Mouse (Mus musculus) cerebellum, postnatal 36 days (tissue): Measurements from ENCODE around the gene Skap1.

Experiments
- DNase-seq, 2 experiments: peaks; one replicate each; pipeline ENCODE4 v3.0.0; 2021 to 2022; ENCODE audit warnings: mixed read lengths in 2 of 2

The Skap1 gene

GRCm38 (mm10) chr11:96637927-96638326, 173.5 kb downstream of the Skap1 start:
- no peak for DNase-seq

GRCm38 (mm10) chr11:96639805-96640204, 175.4 kb downstream of the Skap1 start:
- no peak for DNase-seq

- no peak for DNase-seq
These were observed 178.1 kb downstream of the Skap1 start for GRCm38 (mm10) chr11:96642173-96643140.

GRCm38 (mm10) chr11:96644969-96645368, 180.6 kb downstream of the Skap1 start:
- no peak for DNase-seq

- no peak for DNase-seq
These were observed 181.2 kb downstream of the Skap1 start for GRCm38 (mm10) chr11:96645538-96646037.

GRCm38 (mm10) chr11:96651848-96652247, 187.5 kb downstream of the Skap1 start:
- no peak for DNase-seq

GRCm38 (mm10) chr11:96653867-96654266, 189.5 kb downstream of the Skap1 start:
- DNase-seq: no peak

- DNase-seq: no peak
These were observed 194.0 kb downstream of the Skap1 start for GRCm38 (mm10) chr11:96658420-96658819.

GRCm38 (mm10) chr11:96666924-96667323, 202.5 kb downstream of the Skap1 start:
- DNase-seq: no peak

GRCm38 (mm10) chr11:96668367-96668766, 204.0 kb downstream of the Skap1 start:
- no peak for DNase-seq

GRCm38 (mm10) chr11:96673792-96674191, 209.4 kb downstream of the Skap1 start:
- DNase-seq: peak in 1 of 2 experiments; percentile 5

GRCm38 (mm10) chr11:96674786-96675365, 210.5 kb downstream of the Skap1 start:
- peak; percentile 9 to 10 for DNase-seq

- no peak for DNase-seq
These were observed 213.6 kb downstream of the Skap1 start for GRCm38 (mm10) chr11:96678026-96678425.

GRCm38 (mm10) chr11:96679026-96679425, 214.6 kb downstream of the Skap1 start:
- no peak for DNase-seq

- DNase-seq: no peak
These were observed 221.0 kb downstream of the Skap1 start for GRCm38 (mm10) chr11:96685381-96685780.

GRCm38 (mm10) chr11:96686713-96687280, 222.4 kb downstream of the Skap1 start:
- no peak for DNase-seq

GRCm38 (mm10) chr11:96692250-96692649, 227.9 kb downstream of the Skap1 start:
- no peak for DNase-seq

GRCm38 (mm10) chr11:96693360-96693759, 229.0 kb downstream of the Skap1 start:
- no peak for DNase-seq

GRCm38 (mm10) chr11:96694774-96695173, 230.4 kb downstream of the Skap1 start:
- DNase-seq: no peak

- DNase-seq: no peak
These were observed 231.9 kb downstream of the Skap1 start for GRCm38 (mm10) chr11:96696168-96696727.

GRCm38 (mm10) chr11:96696842-96697455, 232.6 kb downstream of the Skap1 start:
- DNase-seq: peak in 1 of 2 experiments; percentile 23

GRCm38 (mm10) chr11:96697467-96697866, 233.1 kb downstream of the Skap1 start:
- no peak for DNase-seq

- no peak for DNase-seq
These were observed 239.4 kb downstream of the Skap1 start for GRCm38 (mm10) chr11:96703813-96704212.
